Mouse (Mus musculus): ENCODE results near the gene Ccdc85c.

Ccdc85c gene

GRCm38 (mm10) chr12:108274661-108275507 lies at the start of gene Ccdc85c:
Gene Ccdc85c, minus strand, starts transcription at chr12:108275425.
- in situ Hi-C loops (cut with MseI, MboI): no loop called here

GRCm38 (mm10) chr12:108320096-108320495 lies 44.9 kb upstream of the Ccdc85c start:
- in situ Hi-C loops (cut with MseI, MboI): no loop called here

GRCm38 (mm10) chr12:108318499-108318898 lies 43.3 kb upstream of the Ccdc85c start:
- in situ Hi-C loops (cut with MseI, MboI): no loop called here

DNA sequence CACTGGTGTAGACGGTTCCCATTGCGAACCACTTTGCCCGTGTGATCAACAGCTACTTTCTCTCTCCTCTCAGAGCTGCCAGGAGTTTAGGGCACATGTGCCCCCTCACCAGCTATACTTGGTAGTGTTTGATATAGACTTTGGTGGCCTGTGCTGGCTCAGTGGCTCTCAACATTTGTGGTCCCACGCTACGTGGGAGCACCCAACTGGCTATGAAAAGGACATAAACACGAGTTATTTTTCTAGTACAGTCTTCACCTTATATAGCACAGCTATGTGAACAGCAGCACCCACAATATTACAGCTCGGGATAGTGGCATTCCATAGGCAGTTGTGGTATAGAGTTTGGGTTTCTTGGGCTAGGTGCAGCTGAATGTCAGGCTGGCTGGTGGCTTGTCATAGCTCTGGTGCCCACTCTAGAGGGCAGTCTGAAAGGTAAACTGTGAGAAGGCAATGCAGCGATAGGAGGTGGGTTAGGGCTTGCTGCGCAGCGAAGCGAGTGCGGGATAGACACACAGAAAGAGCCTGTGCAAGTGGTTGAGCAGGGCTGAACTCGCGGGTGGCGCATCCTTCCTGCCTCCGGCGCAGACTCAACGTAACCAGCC lies 42.7 kb upstream of the Ccdc85c start:
- in situ Hi-C loops (cut with MseI, MboI): no loop called here

GRCm38 (mm10) chr12:108317201-108317738 lies 42.0 kb upstream of the Ccdc85c start:
- in situ Hi-C loops (cut with MseI, MboI): no loop called here

DNA sequence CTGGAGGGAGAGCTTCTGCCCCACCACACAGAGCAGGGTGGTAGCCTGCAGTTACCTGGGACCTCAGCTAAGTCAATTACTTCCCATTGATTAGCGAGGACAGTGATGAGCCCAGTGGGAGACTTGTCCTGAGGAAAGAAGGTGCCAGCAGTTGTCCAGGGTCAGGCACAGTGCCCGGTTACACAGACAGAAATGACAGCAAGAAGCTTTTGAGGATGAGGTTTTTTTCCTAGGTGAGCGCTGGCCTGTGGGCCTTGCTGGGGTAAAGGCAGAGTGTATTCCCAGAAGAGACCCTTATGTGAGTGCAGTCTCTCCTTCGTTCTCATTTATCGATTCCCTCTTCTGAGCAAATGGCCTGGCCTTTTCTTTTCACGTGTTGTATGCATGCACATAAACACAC lies 41.4 kb upstream of the Ccdc85c start:
- in situ Hi-C loops (cut with MseI, MboI): no loop called here

GRCm38 (mm10) chr12:108315818-108316217 lies 40.6 kb upstream of the Ccdc85c start:
- in situ Hi-C loops (cut with MseI, MboI): no loop called here

DNA sequence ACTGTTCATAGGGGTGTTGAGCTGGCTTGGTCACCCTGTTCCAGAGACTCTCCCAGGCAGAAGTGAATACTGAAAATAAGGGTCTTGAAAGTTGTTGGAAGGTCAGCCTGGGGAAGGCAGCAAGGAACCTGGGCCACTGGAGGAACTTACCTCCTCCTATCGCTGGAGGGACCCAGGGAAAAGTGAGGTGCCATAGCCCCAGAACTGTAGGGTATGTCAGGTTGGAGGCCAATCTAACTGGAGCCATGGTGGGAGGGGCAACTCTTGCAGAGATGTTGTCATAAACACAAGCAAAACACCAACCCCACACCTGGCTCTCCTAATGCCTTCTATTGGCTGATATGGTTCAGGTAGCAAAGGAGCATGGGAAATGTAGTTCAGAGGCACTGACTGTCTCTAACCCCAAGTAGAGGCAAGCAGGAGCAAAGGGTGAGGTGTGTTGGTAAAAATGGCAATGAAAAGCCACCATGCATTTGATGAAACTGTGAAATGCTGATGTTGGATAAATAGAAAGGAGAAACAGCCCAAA lies 38.1 kb upstream of the Ccdc85c start:
- in situ Hi-C loops (cut with MseI, MboI): no loop called here

GRCm38 (mm10) chr12:108312432-108312851 lies 37.2 kb upstream of the Ccdc85c start:
- in situ Hi-C loops (cut with MseI, MboI): no loop called here

GRCm38 (mm10) chr12:108311741-108312290 lies 36.6 kb upstream of the Ccdc85c start:
- in situ Hi-C loops (cut with MseI, MboI): no loop called here

GRCm38 (mm10) chr12:108310456-108311027 lies 35.3 kb upstream of the Ccdc85c start:
- in situ Hi-C loops (cut with MseI, MboI): no loop called here

- in situ Hi-C loops (cut with MseI, MboI): no loop called here
Measured at GRCm38 (mm10) chr12:108310041-108310440, 34.8 kb upstream of the Ccdc85c start.

- in situ Hi-C loops (cut with MseI, MboI): no loop called here
Measured at GRCm38 (mm10) chr12:108309116-108309794, 34.0 kb upstream of the Ccdc85c start.

DNA sequence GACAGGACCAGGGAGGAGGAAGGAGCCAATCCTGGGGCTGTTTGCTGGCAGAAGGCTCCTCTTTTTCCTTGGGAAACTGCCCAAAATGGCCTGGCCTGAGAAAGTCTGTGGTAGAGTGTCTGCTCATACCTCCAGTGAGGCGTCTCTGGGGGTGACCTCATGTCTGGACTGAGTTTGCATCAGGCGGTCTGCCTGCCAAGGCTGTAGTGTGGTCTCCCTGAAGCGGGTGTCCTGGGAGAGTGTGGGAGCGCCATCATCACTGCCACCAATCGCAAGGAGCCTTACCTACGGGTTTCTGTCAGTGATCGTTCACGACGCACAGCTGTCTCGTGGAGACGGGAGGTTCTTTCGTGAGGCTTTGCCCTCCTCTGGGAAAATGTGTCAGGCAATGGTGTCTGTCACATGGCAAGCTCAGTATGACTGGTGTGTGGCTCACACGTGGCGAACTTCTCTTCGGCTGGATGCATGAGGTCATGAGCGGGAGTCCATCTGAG lies 33.2 kb upstream of the Ccdc85c start:
- in situ Hi-C loops (cut with MseI, MboI): no loop called here

DNA sequence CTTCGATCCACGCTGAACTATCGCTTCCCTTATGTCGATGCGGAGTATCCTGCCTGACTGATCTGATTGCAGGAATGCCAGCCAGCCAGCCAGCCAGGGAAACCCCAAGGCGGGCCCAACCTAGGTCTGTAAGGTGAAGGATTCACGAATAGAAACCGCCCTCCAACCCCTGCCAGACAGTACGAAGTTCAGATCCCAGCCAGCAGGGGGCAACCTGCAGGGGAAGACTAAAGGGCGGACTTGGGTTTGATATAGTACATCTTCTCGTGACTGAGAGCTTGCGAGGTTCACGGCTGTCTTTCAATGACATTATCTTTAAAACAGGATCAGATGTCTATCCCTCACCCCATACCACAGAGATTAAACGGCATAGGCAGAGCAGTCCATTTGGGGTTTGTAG lies 32.3 kb upstream of the Ccdc85c start:
- in situ Hi-C loops (cut with MseI, MboI): no loop called here

DNA sequence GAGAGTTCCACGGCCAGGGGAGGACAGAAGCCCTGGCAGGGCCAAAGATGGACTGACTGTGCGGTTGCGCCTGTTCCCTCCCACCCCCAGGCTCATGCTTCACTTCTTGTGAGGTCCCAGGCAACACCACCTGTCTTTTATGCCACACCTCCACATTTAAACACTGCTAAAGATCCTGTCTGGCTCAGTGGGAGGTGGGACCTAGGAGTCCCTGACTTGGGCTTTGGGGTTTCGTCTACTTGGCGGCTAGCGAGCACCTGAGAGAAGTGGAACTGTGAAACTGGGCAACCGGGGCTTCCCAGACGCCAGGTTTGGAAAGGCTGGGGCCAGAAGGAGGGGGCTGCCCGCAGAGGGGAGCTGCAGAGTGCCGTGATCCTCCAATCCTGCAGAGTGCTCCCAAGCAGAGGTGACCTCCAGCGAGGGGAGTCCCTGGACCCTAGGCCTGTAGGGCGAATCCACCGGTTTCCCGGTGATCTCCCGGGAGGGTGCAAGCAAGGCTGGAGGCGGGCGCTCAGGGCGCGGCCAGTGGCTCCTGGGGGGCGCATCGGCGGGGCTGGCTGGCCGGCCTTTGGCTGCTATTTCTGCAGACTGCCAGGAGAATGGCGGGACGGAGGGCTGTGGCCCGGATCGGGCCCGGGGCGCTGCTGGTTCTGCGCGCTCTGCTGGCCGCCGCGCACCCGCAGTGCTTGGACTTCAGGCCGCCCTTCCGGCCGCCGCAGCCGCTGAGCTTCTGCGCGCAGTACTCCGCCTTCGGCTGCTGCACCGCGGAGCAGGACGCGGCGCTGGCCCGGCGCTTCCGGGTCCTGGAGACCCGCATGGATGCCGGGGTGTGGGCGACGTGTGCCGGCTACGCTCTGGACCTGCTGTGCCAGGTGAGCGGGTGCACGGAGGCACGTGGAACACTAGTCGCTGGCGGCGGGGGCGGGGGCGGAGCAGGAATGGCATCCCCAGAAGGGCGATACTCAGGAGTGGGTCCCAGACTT lies 30.9 kb upstream of the Ccdc85c start, which contains the start of gene Hhipl1:
Gene Hhipl1 (plus strand): TSS at position 459 of the 983 bp plus-strand sequence.
- in situ Hi-C loops (cut with MseI, MboI): no loop called here

DNA sequence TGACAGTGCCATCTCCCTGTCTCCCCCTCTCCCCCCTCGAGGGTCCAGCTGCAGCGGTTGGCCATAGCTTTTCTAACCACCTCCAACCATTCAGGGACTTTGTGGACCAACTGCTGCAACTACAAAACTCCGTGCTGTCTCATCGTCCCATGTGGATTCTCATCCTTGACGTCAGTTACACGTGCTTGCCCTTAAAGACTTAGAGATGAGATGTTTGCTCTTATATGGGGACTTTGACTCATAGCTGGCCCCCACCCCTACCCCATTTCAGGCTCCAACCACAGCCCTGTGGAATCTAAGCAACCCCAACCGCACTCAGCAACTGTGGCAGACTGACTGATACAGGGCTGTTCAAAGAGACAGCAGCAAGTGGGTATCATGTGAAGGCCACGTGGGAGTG lies 29.9 kb upstream of the Ccdc85c start:
- in situ Hi-C loops (cut with MseI, MboI): no loop called here

DNA sequence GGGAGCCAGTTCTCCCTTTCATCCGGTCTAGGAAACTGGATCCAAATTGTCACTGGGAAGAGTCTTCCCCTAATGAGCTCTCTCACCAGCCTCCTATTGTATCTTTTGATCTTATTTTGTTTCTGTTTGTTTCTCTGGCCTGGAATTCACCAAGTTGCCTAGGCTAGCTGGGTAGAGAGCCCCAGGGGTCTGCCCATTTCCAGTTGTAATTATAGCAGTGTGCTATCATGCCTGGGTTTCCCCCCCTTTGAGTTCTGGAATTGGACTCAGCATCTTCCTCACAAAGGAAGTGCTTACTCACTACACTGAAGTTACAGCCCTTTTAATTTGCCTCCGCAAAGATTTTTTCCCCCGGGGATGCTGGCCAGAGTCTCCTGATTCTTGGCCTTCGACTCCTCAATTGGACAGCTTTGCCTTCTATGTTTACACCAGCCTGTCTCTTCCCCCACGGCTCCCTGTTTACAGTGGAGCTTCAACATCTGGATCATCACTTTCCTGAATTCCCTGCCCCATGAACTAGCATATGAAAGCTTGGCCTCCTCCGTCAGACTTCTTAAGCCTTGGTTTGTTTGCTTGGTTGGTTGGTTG lies 28.6 kb upstream of the Ccdc85c start:
- in situ Hi-C loops (cut with MseI, MboI): no loop called here

DNA sequence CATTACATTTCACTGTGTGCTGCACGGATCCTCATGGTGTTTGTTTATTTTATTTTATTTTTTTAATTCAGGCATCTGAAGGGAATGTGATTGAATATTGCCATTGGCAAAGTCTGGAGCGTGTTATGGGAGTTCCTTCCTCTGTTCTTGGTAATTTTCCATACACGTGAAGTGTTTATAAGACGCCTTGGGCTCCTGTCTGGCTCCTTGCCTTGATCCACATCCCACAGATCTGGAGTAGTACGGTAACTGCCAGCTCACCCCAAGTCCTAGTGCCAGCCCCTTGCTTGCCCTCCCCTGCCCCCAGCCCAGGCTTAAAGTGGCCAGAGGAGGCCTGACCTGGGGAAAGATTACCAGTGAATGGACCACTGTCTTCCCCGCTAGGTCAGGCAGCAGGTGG lies 25.8 kb upstream of the Ccdc85c start:
- in situ Hi-C loops (cut with MseI, MboI): no loop called here

All from mouse trophoblast stem cell (cell line).